Mouse (Mus musculus) midbrain, embryonic 14.5 days (tissue): ENCODE measurements around the gene Ube2g2. TPM values are rescaled to one million over a fixed set of nuclear protein-coding genes. Genes with fewer than 3 reads are reported as not detected.
"Not testable (repeated sequence)": the region's sequence is repeated elsewhere in the genome, so short reads cannot be mapped to it uniquely, and the experiment has no call there.

Experiments
- ATAC-seq: fragments of 200-750 bp; cut with Nextera tagmentation; 2 replicates; pipeline ENCODE4 v1.8.0; 2017; ENCODE audit warnings: moderate number of reproducible peaks, moderate library complexity; ENCODE audit not compliant: low FRiP score, low TSS enrichment
- DNase-seq: peaks from one replicate; pipeline ENCODE4 v3.0.0-alpha.2; 2015
- H3K27ac ChIP-seq: fragments of 300-500 bp; sonication (generic); replicated peaks from 2 replicates; pipeline ENCODE4 v1.5.1; 2014; ENCODE audit warnings: mild to moderate bottlenecking, low read depth, low read length, moderate library complexity
- H3K27me3 ChIP-seq: fragments of 300-500 bp; sonication (generic); 2 replicates; pipeline ENCODE4 v1.6.1; 2014; ENCODE audit warnings: low read length, control low read depth, mixed read lengths; ENCODE audit not compliant: control insufficient read depth, insufficient read depth
- H3K36me3 ChIP-seq: fragments of 300-500 bp; sonication (generic); 2 replicates; pipeline ENCODE4 v1.6.1; 2014; ENCODE audit warnings: low read length, control low read depth; ENCODE audit not compliant: control insufficient read depth, insufficient read depth
- H3K4me1 ChIP-seq: fragments of 300-500 bp; sonication (generic); 2 replicates; pipeline ENCODE4 v1.6.1; 2014; ENCODE audit warnings: mild to moderate bottlenecking, antibody characterized with exemption, low read length, control low read depth; ENCODE audit not compliant: control insufficient read depth, insufficient read depth
- H3K4me2 ChIP-seq: fragments of 300-500 bp; sonication (generic); 2 replicates; pipeline ENCODE4 v1.6.1; 2014; ENCODE audit warnings: mild to moderate bottlenecking, low read length, moderate library complexity
- H3K4me3 ChIP-seq: fragments of 300-500 bp; sonication (generic); replicated peaks from 2 replicates; pipeline ENCODE4 v1.5.1; 2014; ENCODE audit warnings: low read depth, low read length
- H3K9ac ChIP-seq: fragments of 300-500 bp; sonication (generic); replicated peaks from 2 replicates; pipeline ENCODE4 v1.6.1; 2014; ENCODE audit warnings: mild to moderate bottlenecking, low read length, moderate library complexity
- H3K9me3 ChIP-seq: fragments of 300-500 bp; sonication (generic); 2 replicates; pipeline ENCODE4 v1.6.1; 2016; ENCODE audit warnings: low read length, control low read depth, mixed read lengths; ENCODE audit not compliant: control insufficient read depth
- WGBS: fragments of 180-500 bp; shearing (Covaris S2); extraction: QIAGEN DNeasy Blood & Tissue Kit; methylation state at CpG from one replicate; pipeline ENCODE4 v1.1.7; 2014; 5-methylcytosine and 5-hydroxymethylcytosine counted together
- polyA plus RNA-seq: library from polyadenylated mRNA; unstranded; fragments of >200 nt; fragmentation: Nextera tagmentation; extraction: Ambion mirVana; gene quantifications from 2 replicates; pipeline ENCODE4 v1.2.1, GENCODE M21; 2014

The Ube2g2 gene
- polyA plus RNA-seq, 1 experiment from 2014 or later: 55.6 TPM

- Histone ChIP-seq H3K27ac (no peak overlapping the region), H3K27me3 (no peaks in the 10 kb centered on the region; the same call in 1 of the 2 replicates), H3K9ac (no peak overlapping the region), H3K4me3 (no peak overlapping the region), H3K9me3 (no peaks in the 10 kb centered on the region), H3K4me2 (no peak overlapping the region), H3K36me3 (no peaks in the 10 kb centered on the region), H3K4me1 (no peaks in the 10 kb centered on the region)
- DNase-seq (no peak), ATAC-seq (no peak)
- WGBS: 88% methylated on average over 4 of the region's 4 CpGs
These were observed 49.4 kb downstream of the Ube2g2 start for GRCm38 (mm10) chr10:77671519-77671918.

GRCm38 (mm10) chr10:77673765-77674164 lies 51.7 kb downstream of the Ube2g2 start:
- no peak overlapping the region for H3K9ac ChIP-seq
- no peak for DNase-seq
- H3K4me2 ChIP-seq: no peak overlapping the region
- ATAC-seq: no peak
- H3K4me1 ChIP-seq: peaks cover 10% of the 10 kb centered on the region
- WGBS: 55% methylated on average over 13 of the region's 13 CpGs
- H3K36me3 ChIP-seq: no peaks in the 10 kb centered on the region
- no peak overlapping the region for H3K4me3 ChIP-seq
- no peak overlapping the region for H3K27ac ChIP-seq
- H3K9me3 ChIP-seq: no peaks in the 10 kb centered on the region
- peaks cover 16% of the 10 kb centered on the region; the same call in 1 of the 2 replicates for H3K27me3 ChIP-seq

- Histone ChIP-seq H3K4me1 (peaks cover 10% of the 10 kb centered on the region), H3K27me3 (peaks cover 21% of the 10 kb centered on the region; the same call in 1 of the 2 replicates), H3K36me3 (no peaks in the 10 kb centered on the region), H3K9ac (peak overlapping the region; percentile 39; the same call in 1 of the 2 replicates), H3K9me3 (no peaks in the 10 kb centered on the region), H3K4me2 (peak overlapping the region; percentile 65), H3K27ac (no peak overlapping the region), H3K4me3 (peak overlapping the region; percentile 28)
- peak; percentile 66 for DNase-seq
- WGBS: under 1% methylated on average over 35 of the region's 35 CpGs
- ATAC-seq: peak; percentile 20; the same call in 1 of the 2 replicates
These were observed 55.5 kb downstream of the Ube2g2 start for GRCm38 (mm10) chr10:77677562-77677961.

GRCm38 (mm10) chr10:77682994-77683393 lies 60.9 kb downstream of the Ube2g2 start:
- no peaks in the 10 kb centered on the region for H3K9me3 ChIP-seq
- no peak overlapping the region for H3K4me3 ChIP-seq
- ATAC-seq (no peak), DNase-seq (no peak)
- no peak overlapping the region for H3K9ac ChIP-seq
- H3K4me2 ChIP-seq: no peak overlapping the region
- H3K36me3 ChIP-seq: no peaks in the 10 kb centered on the region
- H3K4me1 ChIP-seq: peaks cover 4% of the 10 kb centered on the region; the same call in 1 of the 2 replicates
- peaks cover 21% of the 10 kb centered on the region; the same call in 1 of the 2 replicates for H3K27me3 ChIP-seq
- WGBS: 79% methylated on average over 7 of the region's 7 CpGs
- no peak overlapping the region for H3K27ac ChIP-seq

GRCm38 (mm10) chr10:77684181-77684580 lies 62.1 kb downstream of the Ube2g2 start:
- no peak overlapping the region for H3K27ac ChIP-seq
- no peak overlapping the region for H3K4me2 ChIP-seq
- no peak overlapping the region for H3K9ac ChIP-seq
- no peak for ATAC-seq
- 31% methylated on average over 8 of the region's 8 CpGs for WGBS
- H3K9me3 ChIP-seq: no peaks in the 10 kb centered on the region
- peaks cover 4% of the 10 kb centered on the region; the same call in 1 of the 2 replicates for H3K4me1 ChIP-seq
- H3K4me3 ChIP-seq: no peak overlapping the region
- peak; percentile 36 for DNase-seq
- no peaks in the 10 kb centered on the region for H3K36me3 ChIP-seq
- peaks cover 11% of the 10 kb centered on the region; the same call in 1 of the 2 replicates for H3K27me3 ChIP-seq

GRCm38 (mm10) chr10:77685895-77686664 lies 64.0 kb downstream of the Ube2g2 start, which contains the start of gene Tspear:
TSS of gene Tspear (plus strand) at chr10:77686569.
- peaks cover 11% of the 10 kb centered on the region; the same call in 1 of the 2 replicates for H3K27me3 ChIP-seq
- no peak within 1 kb of the TSS for H3K4me3 ChIP-seq
- H3K9me3 ChIP-seq: no peaks in the 10 kb centered on the region
- no peaks in the 10 kb centered on the region for H3K36me3 ChIP-seq
- H3K9ac ChIP-seq: no peak within 1 kb of the TSS
- DNase-seq (no peak), ATAC-seq (no peak)
- no peak within 1 kb of the TSS for H3K27ac ChIP-seq
- H3K4me2 ChIP-seq: no peak within 1 kb of the TSS
- H3K4me1 ChIP-seq: peaks cover 4% of the 10 kb centered on the region; the same call in 1 of the 2 replicates
- WGBS: 5% methylated on average over 22 of the region's 22 CpGs

GRCm38 (mm10) chr10:77687021-77687420 lies 64.9 kb downstream of the Ube2g2 start:
- 35% methylated on average over 10 of the region's 10 CpGs for WGBS
- ATAC-seq (no peak), DNase-seq (no peak)
- Histone ChIP-seq H3K9me3 (no peaks in the 10 kb centered on the region), H3K27ac (no peak overlapping the region), H3K4me1 (peaks cover 4% of the 10 kb centered on the region; the same call in 1 of the 2 replicates), H3K9ac (no peak overlapping the region), H3K27me3 (peaks cover 11% of the 10 kb centered on the region; the same call in 1 of the 2 replicates), H3K4me3 (no peak overlapping the region), H3K36me3 (no peaks in the 10 kb centered on the region), H3K4me2 (no peak overlapping the region)

GRCm38 (mm10) chr10:77690356-77690807 lies 68.3 kb downstream of the Ube2g2 start, which contains the start of gene Gm19402:
TSS of gene Gm19402 (minus strand) at chr10:77690757.
- not testable (repeated sequence) for H3K36me3 ChIP-seq

More at GRCm38 (mm10) chr10:77690356-77690807, 68.3 kb downstream of the Ube2g2 start, which contains the start of gene Gm19402:
- H3K4me3 ChIP-seq, H3K9ac ChIP-seq, ATAC-seq, H3K4me1 ChIP-seq, H3K9me3 ChIP-seq, H3K4me2 ChIP-seq, H3K27ac ChIP-seq, H3K27me3 ChIP-seq, DNase-seq: not testable (repeated sequence)
- 51% methylated on average over 3 of the region's 3 CpGs for WGBS
